15 mouse cellular contexts compared by ENCODE assay signal in genomic region chr12:70451533-70451932, GRCm38 (mm10). TPM values are rescaled to one million over a fixed set of nuclear protein-coding genes. Genes with fewer than 3 reads are reported as not detected.
DNase-seq lines count a peak whose midpoint lies in the region; ATAC-seq lines count a peak whose summit lies in the region.
"Had no signal": no experiment of that assay in that cellular context is flagged by ENCODE, and none has a peak within 500 bp of the region (broad histone marks: within the 10 kb centered on the region; RNA-seq: fewer than 3 reads in every experiment).

No protein-coding gene starts in this region.

- no peaks in the 10 kb centered on the region for H3K27me3 ChIP-seq in heart, embryonic 11.5 days (ENCODE audit: control insufficient read depth, insufficient read depth, low read length)
- no peaks in the 10 kb centered on the region for H3K27me3 ChIP-seq in liver, embryonic 11.5 days (replicated peaks; ENCODE audit: control insufficient read depth, insufficient read depth, low read length)
- H3K27me3 ChIP-seq: kidney, embryonic 15.5 days had no signal

- H3K4me1 ChIP-seq in heart, embryonic 11.5 days (ENCODE audit: control insufficient read depth, insufficient read depth, low read length): peaks cover 9% of the 10 kb centered on the region
- peaks cover 8% of the 10 kb centered on the region for H3K4me1 ChIP-seq in liver, embryonic 11.5 days (replicated peaks; ENCODE audit: control insufficient read depth, insufficient read depth, low read length)

- H3K9me3 ChIP-seq in heart, embryonic 11.5 days (replicated peaks; ENCODE audit: control insufficient read depth, low read length): no peaks in the 10 kb centered on the region
- no peaks in the 10 kb centered on the region for H3K9me3 ChIP-seq in liver, embryonic 11.5 days (ENCODE audit: control insufficient read depth, low read length)
- H3K9me3 ChIP-seq: hindbrain, embryonic 10.5 days; kidney, embryonic 15.5 days had no signal

- WGBS in heart, embryonic 11.5 days (ENCODE audit: insufficient replicate concordance): 69% methylated on average over 3 of the region's 3 CpGs
- 60% methylated on average over 3 of the region's 3 CpGs for WGBS in liver, embryonic 11.5 days

- no peak for ATAC-seq in heart, embryonic 11.5 days (replicated peaks; ENCODE audit: insufficient number of reproducible peaks, low FRiP score, low TSS enrichment)
- peak; percentile 37 for ATAC-seq in liver, embryonic 11.5 days (replicated peaks; ENCODE audit: low FRiP score)
- ATAC-seq: forebrain, embryonic 14.5 days had no signal

- no peaks in the 10 kb centered on the region for H3K36me3 ChIP-seq in heart, embryonic 11.5 days (ENCODE audit: control insufficient read depth, insufficient read depth, low read length)
- H3K36me3 ChIP-seq in liver, embryonic 11.5 days (ENCODE audit: control insufficient read depth, insufficient read depth, low read length): no peaks in the 10 kb centered on the region

- peak overlapping the region; percentile 4; the same call in 1 of the 2 replicates for H3K9ac ChIP-seq in heart, embryonic 11.5 days (ENCODE audit: low read depth, low read length)
- peak overlapping the region; percentile 57 for H3K9ac ChIP-seq in liver, embryonic 11.5 days (ENCODE audit: low read depth, low read length)
- H3K9ac ChIP-seq: kidney, embryonic 15.5 days had no signal

- no peak overlapping the region for H3K4me3 ChIP-seq in heart, embryonic 11.5 days (ENCODE audit: low read depth, low read length)
- H3K4me3 ChIP-seq in liver, embryonic 11.5 days (ENCODE audit: low read depth, low read length): peak overlapping the region; percentile 16; the same call in 1 of the 2 replicates
- H3K4me3 ChIP-seq: hindbrain, embryonic 10.5 days had no signal

- H3K4me2 ChIP-seq in heart, embryonic 11.5 days: peak overlapping the region; percentile 17
- H3K4me2 ChIP-seq in liver, embryonic 11.5 days: peak overlapping the region; percentile 68

- peak overlapping the region; percentile 43 for H3K27ac ChIP-seq in heart, embryonic 11.5 days (ENCODE audit: low read depth, low read length)
- H3K27ac ChIP-seq in liver, embryonic 11.5 days (ENCODE audit: low read depth, low read length): peak overlapping the region; percentile 84
- H3K27ac ChIP-seq: kidney, embryonic 15.5 days; macrophage had no signal

- DNase-seq in heart, postnatal 4 days: no peak
- DNase-seq in spleen, postnatal 10 days (ENCODE audit: low spot score in 2 of 2): peak; percentile 30 to 41
- no peak for DNase-seq in spleen, postnatal 14 days (ENCODE audit: low spot score in 2 of 2)
- DNase-seq in liver, embryonic 11.5 days (ENCODE audit: low spot score): no peak
- peak; percentile 30 to 64 for DNase-seq in spleen, postnatal 4 days (ENCODE audit: low spot score in 2 of 2)
- DNase-seq in kidney, postnatal 25 days: no peak
- DNase-seq in layer of hippocampus, postnatal 10 days (ENCODE audit: low spot score in 2 of 2): no peak
- DNase-seq: adrenal gland, postnatal 36 days; cerebellum, adult 9-11 months; lung, adult 2 months had no signal

RNA-seq across cellular contexts. Expression of gene Tmx1, which starts 1.4 kb away (rescaled TPM):
- polyA plus RNA-seq in heart, embryonic 11.5 days (2014; fragmentation: Nextera tagmentation; extraction: Ambion mirVana): 62.8 and 87.0 TPM in 2 replicates
- 10 to 100 TPM; 38.3 to 39.1 TPM for total RNA-seq in heart, postnatal 4 days (2021)
- polyA plus RNA-seq in liver, embryonic 11.5 days (2014; fragmentation: Nextera tagmentation; extraction: Ambion mirVana): 115 and 140 TPM in 2 replicates
- total RNA-seq in layer of hippocampus, postnatal 10 days (2021): 10 to 100 TPM; 39.7 to 42.4 TPM

Comparison
In these comparisons a context has a peak if more than half of its experiments do, and no peak if none do; other contexts are left out.
1. DNase-seq: peak in spleen, postnatal 10 days (2 of 2) and spleen, postnatal 4 days (2 of 2); none in heart, postnatal 4 days (single experiment), spleen, postnatal 14 days (0 of 2), liver, embryonic 11.5 days (single experiment), kidney, postnatal 25 days (0 of 2) and layer of hippocampus, postnatal 10 days (0 of 2).